Mouse (Mus musculus) heart, embryonic 13.5 days (tissue): ENCODE results near the gene Pip5kl1. TPM values are rescaled to one million over a fixed set of nuclear protein-coding genes. Genes with fewer than 3 reads are reported as not detected.
A peak's percentile ranks its signal among the peaks of the same experiment; 100 is the strongest.

Experiments
- ATAC-seq: fragments of 200-750 bp; cut with Nextera tagmentation; 2 replicates; pipeline ENCODE4 v1.8.0; 2017; ENCODE audit warnings: moderate TSS enrichment; ENCODE audit not compliant: insufficient number of reproducible peaks, low FRiP score, low TSS enrichment; ENCODE audit errors: extremely low read depth
- H3K27ac ChIP-seq: fragments of 300-500 bp; sonication (generic); replicated peaks from 2 replicates; pipeline ENCODE4 v1.5.1; 2015; ENCODE audit warnings: moderate library complexity, mild to moderate bottlenecking, inconsistent platforms
- H3K27me3 ChIP-seq: fragments of 300-500 bp; sonication (generic); replicated peaks from 2 replicates; pipeline ENCODE4 v1.6.1; 2015; ENCODE audit warnings: mild to moderate bottlenecking, inconsistent platforms
- H3K36me3 ChIP-seq: fragments of 300-500 bp; sonication (generic); 2 replicates; pipeline ENCODE4 v1.6.1; 2015; ENCODE audit warnings: mild to moderate bottlenecking, inconsistent platforms
- H3K4me1 ChIP-seq: fragments of 300-500 bp; sonication (generic); 2 replicates; pipeline ENCODE4 v1.6.1; 2015; ENCODE audit warnings: inconsistent platforms
- H3K4me2 ChIP-seq: fragments of 300-500 bp; sonication (generic); 2 replicates; pipeline ENCODE4 v1.6.1; 2015; ENCODE audit warnings: inconsistent platforms, mild to moderate bottlenecking, moderate library complexity
- H3K4me3 ChIP-seq: fragments of 300-500 bp; sonication (generic); 2 replicates; pipeline ENCODE4 v1.5.1; 2015; ENCODE audit warnings: moderate library complexity, mild to moderate bottlenecking, inconsistent platforms
- H3K9ac ChIP-seq: fragments of 300-500 bp; sonication (generic); 2 replicates; pipeline ENCODE4 v1.6.1; 2015; ENCODE audit warnings: inconsistent platforms, mild to moderate bottlenecking, moderate library complexity
- H3K9me3 ChIP-seq: fragments of 300-500 bp; sonication (generic); 2 replicates; pipeline ENCODE4 v1.6.1; 2016; ENCODE audit warnings: inconsistent platforms
- WGBS: fragments of 180-500 bp; shearing (Covaris S2); methylation state at CpG from one replicate; pipeline ENCODE4 v1.1.7; 2015; ENCODE audit warnings: mixed read lengths; 5-methylcytosine and 5-hydroxymethylcytosine counted together
- polyA plus RNA-seq: library from polyadenylated mRNA; unstranded; fragments of >200 nt; fragmentation: Nextera tagmentation; extraction: Ambion mirVana; gene quantifications from 2 replicates; pipeline ENCODE4 v1.2.1, GENCODE M21; 2015

Gene Pip5kl1
- polyA plus RNA-seq, 1 experiment from 2014 or later, result not detected

DNA sequence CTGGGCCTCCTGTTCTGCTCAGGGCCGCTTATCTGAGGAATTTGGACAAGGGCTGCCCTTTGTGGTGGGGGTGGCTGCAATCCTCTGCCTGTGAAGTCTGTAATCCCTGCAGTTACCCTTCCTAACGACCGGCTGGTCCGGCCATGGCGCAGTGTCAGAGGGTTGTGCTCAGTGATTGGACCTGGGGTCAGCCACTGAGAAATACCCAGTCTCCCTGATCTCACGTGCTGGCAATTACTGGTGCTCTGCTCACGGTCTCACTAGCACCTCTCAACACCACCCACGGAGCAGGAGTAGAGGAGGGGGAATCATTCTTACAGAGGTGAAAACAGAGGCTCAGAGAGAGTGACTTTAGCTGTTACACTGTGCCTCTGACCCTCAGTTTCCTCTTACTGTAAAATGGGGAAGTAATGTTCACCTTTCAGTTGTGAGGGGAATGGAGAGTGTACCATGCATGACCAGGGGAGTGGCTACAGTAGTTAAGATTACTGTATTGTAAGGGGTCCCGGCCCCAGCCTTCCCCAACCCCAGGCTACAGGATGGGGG lies 37.2 kb upstream of the Pip5kl1 start:
- H3K4me3 ChIP-seq, result peak overlapping the region; percentile 95
- H3K4me2 ChIP-seq, result peak overlapping the region; percentile 88
- peaks cover 63% of the 10 kb centered on the region for H3K4me1 ChIP-seq
- no peaks in the 10 kb centered on the region for H3K27me3 ChIP-seq
- ATAC-seq, result no peak
- 15% methylated on average over 9 of the region's 9 CpGs for WGBS
- no peaks in the 10 kb centered on the region for H3K9me3 ChIP-seq
- no peaks in the 10 kb centered on the region for H3K36me3 ChIP-seq
- peak overlapping the region; percentile 96 for H3K9ac ChIP-seq
- peak overlapping the region; percentile 93 for H3K27ac ChIP-seq

DNA sequence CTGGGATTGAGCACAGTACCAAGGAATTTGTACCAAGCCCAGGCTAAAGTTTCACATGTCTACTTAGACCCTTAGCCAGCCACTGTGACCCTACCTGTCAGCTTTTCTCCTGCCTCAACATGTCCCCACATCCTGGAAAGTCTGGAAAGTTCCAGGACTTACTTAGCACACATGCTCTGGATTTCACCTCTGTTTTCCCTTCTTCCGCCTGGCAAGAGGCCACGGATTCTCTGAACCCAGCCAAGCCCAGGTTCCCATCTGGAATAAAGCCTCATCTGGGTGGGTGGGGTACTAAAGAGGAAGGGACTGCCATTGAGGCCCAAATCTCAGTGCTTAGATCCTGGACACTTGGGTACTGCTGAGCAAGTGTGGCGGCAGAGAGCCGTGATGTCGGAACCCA lies 36.7 kb upstream of the Pip5kl1 start:
- Histone ChIP-seq H3K36me3 (no peaks in the 10 kb centered on the region), H3K4me3 (peak overlapping the region; percentile 95), H3K4me1 (peaks cover 68% of the 10 kb centered on the region), H3K4me2 (peak overlapping the region; percentile 88), H3K27me3 (no peaks in the 10 kb centered on the region), H3K9ac (peak overlapping the region; percentile 96), H3K9me3 (no peaks in the 10 kb centered on the region), H3K27ac (peak overlapping the region; percentile 93)
- WGBS, result 65% methylated on average over 5 of the region's 5 CpGs
- no peak for ATAC-seq

DNA sequence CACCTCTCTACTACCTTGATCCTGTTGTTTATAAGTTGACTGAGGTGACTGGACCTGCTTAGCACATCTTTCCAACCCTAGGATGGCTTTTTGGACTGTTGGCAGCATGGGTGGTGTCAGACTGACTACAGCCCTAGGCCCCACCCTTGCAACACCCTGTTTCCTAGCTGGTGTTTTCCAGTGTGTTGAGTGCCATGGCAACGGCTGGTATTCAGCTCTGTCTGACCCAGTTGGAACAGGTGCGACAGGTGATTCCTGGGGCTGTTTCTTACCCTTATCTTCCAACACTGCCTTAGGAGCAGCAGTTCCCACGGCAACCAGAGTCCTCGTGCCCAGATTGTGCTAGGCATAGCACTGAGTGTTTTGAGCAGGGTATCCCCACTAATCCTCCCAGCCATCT lies 36.1 kb upstream of the Pip5kl1 start:
- H3K27ac ChIP-seq, result 0 out of 2 replicates have a peak overlapping the region, but pooled peaks have one; percentile 15
- H3K4me1 ChIP-seq, result peaks cover 73% of the 10 kb centered on the region
- 67% methylated on average over 4 of the region's 4 CpGs for WGBS
- ATAC-seq, result no peak
- H3K9me3 ChIP-seq, result no peaks in the 10 kb centered on the region
- no peaks in the 10 kb centered on the region for H3K27me3 ChIP-seq
- peak overlapping the region; percentile 96; the same call in 1 of the 2 replicates for H3K9ac ChIP-seq
- peak overlapping the region; percentile 88; the same call in 1 of the 2 replicates for H3K4me2 ChIP-seq
- no peak overlapping the region for H3K4me3 ChIP-seq
- H3K36me3 ChIP-seq, result no peaks in the 10 kb centered on the region

DNA sequence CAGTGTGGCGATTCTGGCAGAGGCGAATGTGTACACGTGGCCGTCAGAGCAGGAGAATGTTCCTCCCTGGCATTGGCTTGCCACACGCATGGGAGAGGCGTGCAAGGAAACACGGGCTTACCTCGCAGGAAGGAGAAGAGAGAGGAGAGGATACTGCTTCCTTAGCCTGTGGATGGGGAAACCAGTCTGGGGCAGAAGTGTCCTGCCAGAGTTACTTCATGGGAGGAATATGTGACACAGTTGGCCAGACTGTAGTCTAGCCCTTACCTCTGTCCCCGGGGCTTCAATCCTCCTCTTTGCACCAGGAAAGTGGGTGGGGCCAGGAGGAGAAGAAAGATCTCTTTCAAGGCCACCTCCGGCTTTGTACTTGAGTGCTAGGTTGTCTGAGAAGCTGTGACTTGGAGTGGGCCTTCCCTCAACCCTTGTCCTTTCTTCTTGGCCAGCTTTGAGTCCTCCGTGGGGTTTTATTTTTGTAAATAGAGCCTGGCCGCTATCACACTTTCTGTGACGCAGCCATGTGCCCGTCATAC lies 35.1 kb upstream of the Pip5kl1 start:
- Histone ChIP-seq H3K9me3 (no peaks in the 10 kb centered on the region), H3K4me2 (no peak overlapping the region), H3K4me3 (no peak overlapping the region), H3K27ac (peak overlapping the region; percentile 15; the same call in 1 of the 2 replicates), H3K27me3 (no peaks in the 10 kb centered on the region), H3K9ac (peak overlapping the region; percentile 37; the same call in 1 of the 2 replicates), H3K36me3 (peaks cover 5% of the 10 kb centered on the region; the same call in 1 of the 2 replicates), H3K4me1 (peaks cover 65% of the 10 kb centered on the region)
- no peak for ATAC-seq
- WGBS, result 66% methylated on average over 14 of the region's 14 CpGs

DNA sequence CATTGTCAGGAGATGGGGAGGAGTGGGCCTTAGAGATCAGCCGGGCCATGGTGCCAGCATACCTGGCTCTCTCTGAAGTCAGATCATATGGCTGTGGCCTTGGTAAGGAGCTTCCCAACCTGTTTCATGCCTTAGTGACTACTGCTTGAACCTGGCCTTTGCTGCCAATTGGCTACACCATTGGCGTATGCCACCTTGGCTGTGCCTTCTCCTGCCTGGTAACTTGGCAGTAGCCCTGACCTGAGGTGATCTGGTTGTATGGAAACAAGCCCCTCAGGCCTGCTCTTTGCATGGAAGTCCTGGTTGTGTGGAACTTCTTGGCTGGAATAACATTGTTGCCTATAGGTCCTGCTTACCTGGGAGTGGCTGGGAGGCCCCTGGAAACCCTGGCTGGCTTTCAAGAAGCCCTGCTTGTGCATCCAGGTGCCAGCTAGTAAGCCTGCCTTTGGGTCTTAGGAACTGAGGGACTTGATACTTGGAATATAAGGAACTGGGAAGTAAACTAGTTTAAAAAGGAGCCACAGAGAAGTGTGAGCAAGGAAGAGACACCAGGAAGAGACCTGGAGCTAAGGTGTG lies 33.2 kb upstream of the Pip5kl1 start:
- Histone ChIP-seq H3K4me2 (no peak overlapping the region), H3K27ac (no peak overlapping the region), H3K4me3 (no peak overlapping the region), H3K9me3 (no peaks in the 10 kb centered on the region), H3K27me3 (no peaks in the 10 kb centered on the region), H3K9ac (no peak overlapping the region), H3K36me3 (peaks cover 5% of the 10 kb centered on the region; the same call in 1 of the 2 replicates), H3K4me1 (peaks cover 56% of the 10 kb centered on the region)
- 92% methylated on average over 2 of the region's 2 CpGs for WGBS
- no peak for ATAC-seq

DNA sequence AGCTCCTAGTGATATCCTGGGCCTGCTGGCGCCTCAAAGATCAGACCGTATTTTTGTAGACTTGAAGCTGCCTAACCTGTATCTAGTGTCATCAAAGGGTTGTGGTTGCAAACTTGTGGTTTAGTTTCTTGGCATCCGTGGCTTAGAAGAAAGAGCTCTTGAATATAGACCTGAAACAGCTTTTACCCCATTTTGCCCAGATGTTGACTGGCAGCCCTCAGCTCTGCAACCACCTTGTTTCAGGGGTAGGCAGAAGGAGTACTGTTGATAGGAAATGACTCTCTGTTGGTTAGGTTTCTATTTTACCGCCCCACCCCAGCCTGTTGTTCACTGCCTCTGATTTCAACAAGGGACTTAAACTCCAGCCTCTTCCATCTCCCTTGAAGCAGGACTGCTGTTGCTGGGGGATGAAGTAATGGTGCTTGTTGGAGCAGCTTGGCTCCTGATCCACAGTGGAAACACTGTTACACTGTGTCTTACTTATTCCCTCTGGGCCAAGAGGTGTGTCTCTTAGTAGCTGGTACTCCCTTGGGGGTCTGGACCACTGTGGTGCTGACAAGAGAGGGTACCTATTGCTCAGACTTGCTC lies 32.5 kb upstream of the Pip5kl1 start:
- Histone ChIP-seq H3K27me3 (no peaks in the 10 kb centered on the region), H3K4me2 (no peak overlapping the region), H3K9ac (no peak overlapping the region), H3K27ac (no peak overlapping the region), H3K36me3 (peaks cover 5% of the 10 kb centered on the region; the same call in 1 of the 2 replicates), H3K9me3 (no peaks in the 10 kb centered on the region), H3K4me3 (no peak overlapping the region), H3K4me1 (peaks cover 53% of the 10 kb centered on the region)
- WGBS, result 81% methylated on average over 4 of the region's 4 CpGs
- no peak for ATAC-seq

DNA sequence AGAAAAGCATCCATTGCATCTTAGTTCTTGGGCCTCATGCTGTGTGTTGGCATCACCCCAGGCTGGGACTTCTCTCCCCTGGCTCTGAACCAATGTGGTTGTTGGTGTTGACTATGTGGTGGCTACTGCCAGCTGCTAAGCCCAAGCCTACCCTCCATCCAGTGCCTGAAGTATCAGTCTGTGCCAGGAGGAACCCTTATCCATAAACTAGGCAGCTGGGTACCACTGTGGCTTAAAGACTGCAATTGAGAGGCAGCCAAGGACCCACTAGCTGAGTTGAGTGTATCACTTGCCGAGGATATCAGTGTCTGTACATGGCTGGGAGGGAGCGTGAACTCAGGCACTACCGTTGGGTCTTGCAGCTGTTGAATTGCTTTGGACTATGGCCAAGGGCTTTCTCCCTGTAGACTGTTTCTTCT lies 31.6 kb upstream of the Pip5kl1 start:
- H3K27ac ChIP-seq, result no peak overlapping the region
- no peak overlapping the region for H3K4me3 ChIP-seq
- H3K4me2 ChIP-seq, result no peak overlapping the region
- WGBS, result 40% methylated on average over 3 of the region's 3 CpGs
- no peaks in the 10 kb centered on the region for H3K27me3 ChIP-seq
- H3K36me3 ChIP-seq, result peaks cover 5% of the 10 kb centered on the region; the same call in 1 of the 2 replicates
- H3K9ac ChIP-seq, result no peak overlapping the region
- no peak for ATAC-seq
- no peaks in the 10 kb centered on the region for H3K9me3 ChIP-seq
- H3K4me1 ChIP-seq, result peaks cover 53% of the 10 kb centered on the region

DNA sequence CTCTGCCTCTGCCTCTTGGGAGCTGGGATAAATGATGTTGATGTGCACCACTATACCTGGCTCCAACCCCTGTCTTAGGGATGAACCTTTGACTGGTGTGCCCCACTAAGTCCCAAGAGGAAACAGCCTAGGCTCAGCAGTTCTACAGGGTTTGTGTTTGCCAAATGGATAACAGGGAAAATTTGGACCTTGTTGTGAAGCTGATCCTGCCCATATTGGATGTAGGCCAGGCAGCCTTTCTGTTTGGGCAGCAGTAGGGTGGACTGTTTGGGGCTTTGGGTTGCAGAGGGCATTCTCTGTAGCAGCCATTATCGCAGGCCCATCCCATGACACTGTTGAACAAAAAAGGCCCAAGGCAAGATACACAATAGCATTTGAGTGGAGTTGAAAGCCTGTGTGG lies 27.6 kb upstream of the Pip5kl1 start:
- Histone ChIP-seq H3K27ac (no peak overlapping the region), H3K27me3 (no peaks in the 10 kb centered on the region), H3K4me2 (no peak overlapping the region), H3K9me3 (no peaks in the 10 kb centered on the region), H3K4me3 (no peak overlapping the region), H3K36me3 (peaks cover 5% of the 10 kb centered on the region; the same call in 1 of the 2 replicates), H3K9ac (no peak overlapping the region), H3K4me1 (peaks cover 54% of the 10 kb centered on the region)
- 92% methylated on average over 1 of the region's 1 CpGs for WGBS
- no peak for ATAC-seq

DNA sequence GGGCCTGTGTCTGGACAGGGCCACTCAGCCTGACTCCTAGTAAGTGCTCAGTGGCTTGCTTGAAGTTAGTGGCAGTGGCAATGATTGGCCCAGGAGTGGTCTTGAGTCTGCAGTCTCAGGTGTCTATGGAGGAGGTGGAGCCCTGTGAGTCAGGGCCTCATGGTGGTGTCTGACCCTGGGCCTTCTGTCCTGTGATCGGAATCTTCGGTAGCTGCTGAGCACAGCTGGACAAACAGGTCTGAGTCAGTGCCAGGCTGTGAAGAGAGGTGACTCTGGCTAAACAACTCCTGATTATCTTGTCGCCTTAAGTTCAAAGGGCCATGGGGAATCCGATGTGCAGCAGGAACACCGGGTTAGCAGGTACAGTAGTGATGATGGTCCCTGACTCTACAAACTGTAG lies 27.2 kb upstream of the Pip5kl1 start:
- no peak overlapping the region for H3K9ac ChIP-seq
- H3K27ac ChIP-seq, result no peak overlapping the region
- no peak overlapping the region for H3K4me2 ChIP-seq
- WGBS, result 66% methylated on average over 5 of the region's 5 CpGs
- ATAC-seq, result no peak
- peaks cover 5% of the 10 kb centered on the region; the same call in 1 of the 2 replicates for H3K36me3 ChIP-seq
- H3K27me3 ChIP-seq, result no peaks in the 10 kb centered on the region
- no peaks in the 10 kb centered on the region for H3K9me3 ChIP-seq
- H3K4me3 ChIP-seq, result no peak overlapping the region
- peaks cover 51% of the 10 kb centered on the region for H3K4me1 ChIP-seq

DNA sequence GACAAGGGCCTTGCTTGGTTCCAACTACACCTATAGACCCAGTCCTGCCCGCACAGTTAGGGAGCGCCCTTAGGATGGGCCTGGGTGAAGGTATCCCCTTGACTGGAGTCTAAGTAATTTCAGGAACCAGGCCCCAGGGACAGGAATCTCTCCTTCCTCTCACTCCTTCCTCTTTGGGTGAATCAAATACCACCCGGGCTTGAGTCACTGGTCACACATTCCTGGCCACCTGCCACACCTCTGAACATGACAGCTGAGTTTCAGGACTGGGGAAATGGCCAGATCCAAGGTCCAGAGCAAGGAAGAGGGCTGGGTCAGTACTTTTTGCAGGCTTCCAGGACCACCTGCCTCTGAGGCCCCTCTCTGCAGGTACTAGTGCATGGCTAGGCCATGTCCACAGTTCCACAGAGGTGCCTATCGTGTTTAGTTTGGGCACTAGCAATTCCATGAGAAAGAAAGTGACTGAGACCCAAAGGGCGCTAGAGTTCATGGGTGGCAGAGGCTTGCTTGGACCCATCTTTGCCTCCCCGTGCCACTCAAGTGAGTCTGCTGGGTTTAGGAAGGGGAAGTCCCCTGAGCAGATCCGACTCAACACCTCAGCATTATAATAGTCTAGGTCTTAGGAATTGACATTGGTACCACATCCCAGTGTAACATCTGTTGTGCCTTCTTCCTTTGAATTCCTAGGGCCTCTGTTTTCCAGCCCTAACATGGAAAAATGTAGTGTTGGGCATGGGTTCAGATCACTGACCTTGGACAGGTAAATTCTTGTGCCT lies 26.4 kb upstream of the Pip5kl1 start:
- Histone ChIP-seq H3K27ac (no peak overlapping the region), H3K9ac (no peak overlapping the region), H3K4me2 (no peak overlapping the region), H3K9me3 (no peaks in the 10 kb centered on the region), H3K36me3 (peaks cover 5% of the 10 kb centered on the region; the same call in 1 of the 2 replicates), H3K4me1 (peaks cover 44% of the 10 kb centered on the region), H3K4me3 (no peak overlapping the region), H3K27me3 (no peaks in the 10 kb centered on the region)
- 78% methylated on average over 7 of the region's 7 CpGs for WGBS
- ATAC-seq, result no peak

DNA sequence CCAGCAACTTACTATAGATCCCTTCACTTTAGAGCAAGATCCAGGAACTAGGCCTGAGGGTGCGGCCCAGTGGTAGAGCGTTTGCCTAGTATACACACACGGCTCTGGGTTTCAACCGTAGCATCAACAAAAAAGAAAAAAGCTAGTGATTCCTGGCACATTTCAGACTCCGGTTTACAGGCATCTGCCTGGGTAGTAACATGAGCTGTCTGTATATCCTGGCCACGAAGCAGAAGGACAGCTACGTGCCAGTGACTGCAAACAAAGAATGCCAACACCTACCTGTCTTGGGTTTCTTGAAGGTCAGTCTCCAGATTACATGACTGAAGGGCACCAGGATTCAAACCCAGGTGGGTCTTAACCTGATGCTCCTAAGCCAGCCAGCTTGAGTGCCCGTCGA lies 25.4 kb upstream of the Pip5kl1 start:
- Histone ChIP-seq H3K27ac (no peak overlapping the region), H3K27me3 (no peaks in the 10 kb centered on the region), H3K9ac (no peak overlapping the region), H3K4me2 (no peak overlapping the region), H3K9me3 (no peaks in the 10 kb centered on the region), H3K4me3 (no peak overlapping the region), H3K36me3 (peaks cover 4% of the 10 kb centered on the region; the same call in 1 of the 2 replicates), H3K4me1 (peaks cover 40% of the 10 kb centered on the region)
- no peak for ATAC-seq
- 79% methylated on average over 9 of the region's 9 CpGs for WGBS
